Mouse (Mus musculus): Measurements from ENCODE around the gene Rasa3. TPM values are rescaled to one million over a fixed set of nuclear protein-coding genes. Genes with fewer than 3 reads are reported as not detected.
A peak's percentile ranks its signal among the peaks of the same experiment; 100 is the strongest.

Gene Rasa3
- polyA plus RNA-seq, 1 experiment from 2014 or later = 28.5 TPM

GRCm38 (mm10) chr8:13614136-13614535, 63.3 kb downstream of the Rasa3 start:
- no peak overlapping the region for H3K9ac ChIP-seq (replicated peaks; ENCODE audit: low read depth)
- no peaks in the 10 kb centered on the region for H3K9me3 ChIP-seq (ENCODE audit: low read length)
- no peak for TF ChIP-seq CTCF (IDR thresholded peaks at IDR 0.05)
- TF ChIP-seq EP300 (IDR thresholded peaks at IDR 0.05) = no peak
- no peak overlapping the region for H3K4me3 ChIP-seq (ENCODE audit: low read depth, low read length)
- H3K27ac ChIP-seq (ENCODE audit: low read length) = no peak overlapping the region
- no peaks in the 10 kb centered on the region for H3K27me3 ChIP-seq (replicated peaks; ENCODE audit: insufficient read depth, low read length)
- WGBS = 72% methylated on average over 9 of the region's 9 CpGs
- H3K36me3 ChIP-seq (ENCODE audit: insufficient read depth, low read length) = peaks cover 7% of the 10 kb centered on the region
- DNase-seq (ENCODE audit: low spot score) (no peak), ATAC-seq (no peak)
- no peaks in the 10 kb centered on the region for H3K4me1 ChIP-seq (ENCODE audit: insufficient read depth, low read depth, low read length)
- no peak overlapping the region for H3K4me2 ChIP-seq (replicated peaks; ENCODE audit: low read depth, low read length)

- Histone ChIP-seq H3K36me3 (ENCODE audit: insufficient read depth, low read length) (peaks cover 7% of the 10 kb centered on the region), H3K4me2 (replicated peaks; ENCODE audit: low read depth, low read length) (no peak overlapping the region), H3K27ac (ENCODE audit: low read length) (no peak overlapping the region), H3K4me3 (ENCODE audit: low read depth, low read length) (no peak overlapping the region), H3K9me3 (ENCODE audit: low read length) (no peaks in the 10 kb centered on the region), H3K9ac (replicated peaks; ENCODE audit: low read depth) (no peak overlapping the region), H3K27me3 (replicated peaks; ENCODE audit: insufficient read depth, low read length) (no peaks in the 10 kb centered on the region), H3K4me1 (ENCODE audit: insufficient read depth, low read depth, low read length) (no peaks in the 10 kb centered on the region)
- DNase-seq (ENCODE audit: low spot score) (no peak), ATAC-seq (no peak)
- WGBS = 81% methylated on average over 12 of the region's 12 CpGs
- no peak for TF ChIP-seq EP300 (IDR thresholded peaks at IDR 0.05)
- TF ChIP-seq CTCF (IDR thresholded peaks at IDR 0.05) = no peak
Observed at GRCm38 (mm10) chr8:13611702-13612101, 65.7 kb downstream of the Rasa3 start.

GRCm38 (mm10) chr8:13609971-13610370, 67.4 kb downstream of the Rasa3 start:
- Histone ChIP-seq H3K4me2 (replicated peaks; ENCODE audit: low read depth, low read length) (no peak overlapping the region), H3K9ac (replicated peaks; ENCODE audit: low read depth) (no peak overlapping the region), H3K27ac (ENCODE audit: low read length) (no peak overlapping the region), H3K36me3 (ENCODE audit: insufficient read depth, low read length) (peaks cover 7% of the 10 kb centered on the region), H3K4me1 (ENCODE audit: insufficient read depth, low read depth, low read length) (no peaks in the 10 kb centered on the region), H3K27me3 (replicated peaks; ENCODE audit: insufficient read depth, low read length) (no peaks in the 10 kb centered on the region), H3K9me3 (ENCODE audit: low read length) (no peaks in the 10 kb centered on the region), H3K4me3 (ENCODE audit: low read depth, low read length) (no peak overlapping the region)
- 68% methylated on average over 5 of the region's 5 CpGs for WGBS
- no peak for TF ChIP-seq EP300 (IDR thresholded peaks at IDR 0.05)
- no peak for TF ChIP-seq CTCF (IDR thresholded peaks at IDR 0.05)
- ATAC-seq = no peak
- no peak for DNase-seq (ENCODE audit: low spot score)

GRCm38 (mm10) chr8:13608946-13609345, 68.5 kb downstream of the Rasa3 start:
- Histone ChIP-seq H3K9me3 (ENCODE audit: low read length) (no peaks in the 10 kb centered on the region), H3K27ac (ENCODE audit: low read length) (no peak overlapping the region), H3K9ac (replicated peaks; ENCODE audit: low read depth) (no peak overlapping the region), H3K4me2 (replicated peaks; ENCODE audit: low read depth, low read length) (no peak overlapping the region), H3K27me3 (replicated peaks; ENCODE audit: insufficient read depth, low read length) (no peaks in the 10 kb centered on the region), H3K4me3 (ENCODE audit: low read depth, low read length) (no peak overlapping the region), H3K36me3 (ENCODE audit: insufficient read depth, low read length) (peaks cover 7% of the 10 kb centered on the region), H3K4me1 (ENCODE audit: insufficient read depth, low read depth, low read length) (no peaks in the 10 kb centered on the region)
- ATAC-seq = no peak
- DNase-seq (ENCODE audit: low spot score) = no peak
- WGBS = 79% methylated on average over 6 of the region's 6 CpGs
- TF ChIP-seq CTCF (IDR thresholded peaks at IDR 0.05) = no peak
- no peak for TF ChIP-seq EP300 (IDR thresholded peaks at IDR 0.05)

GRCm38 (mm10) chr8:13605920-13606480, 71.4 kb downstream of the Rasa3 start:
- TF ChIP-seq CTCF (IDR thresholded peaks at IDR 0.05) (no peak), EP300 (IDR thresholded peaks at IDR 0.05) (no peak)
- DNase-seq (ENCODE audit: low spot score) (no peak), ATAC-seq (no peak)
- WGBS = 57% methylated on average over 7 of the region's 7 CpGs
- H3K27ac ChIP-seq (ENCODE audit: low read length) = no peak overlapping the region
- H3K27me3 ChIP-seq (replicated peaks; ENCODE audit: insufficient read depth, low read length) = no peaks in the 10 kb centered on the region
- H3K4me2 ChIP-seq (replicated peaks; ENCODE audit: low read depth, low read length) = no peak overlapping the region
- H3K9me3 ChIP-seq (ENCODE audit: low read length) = no peaks in the 10 kb centered on the region
- H3K36me3 ChIP-seq (ENCODE audit: insufficient read depth, low read length) = no peaks in the 10 kb centered on the region
- no peak overlapping the region for H3K4me3 ChIP-seq (ENCODE audit: low read depth, low read length)
- no peaks in the 10 kb centered on the region for H3K4me1 ChIP-seq (ENCODE audit: insufficient read depth, low read depth, low read length)
- no peak overlapping the region for H3K9ac ChIP-seq (replicated peaks; ENCODE audit: low read depth)

- H3K36me3 ChIP-seq (ENCODE audit: insufficient read depth, low read length) = no peaks in the 10 kb centered on the region
- DNase-seq (ENCODE audit: low spot score) (peak; percentile 64), ATAC-seq (0 out of 2 replicates have a peak, but pooled peaks have one; percentile 33)
- no peak overlapping the region for H3K27ac ChIP-seq (ENCODE audit: low read length)
- H3K9me3 ChIP-seq (ENCODE audit: low read length) = no peaks in the 10 kb centered on the region
- WGBS = 67% methylated on average over 8 of the region's 8 CpGs
- no peak overlapping the region for H3K9ac ChIP-seq (replicated peaks; ENCODE audit: low read depth)
- TF ChIP-seq EP300 (IDR thresholded peaks at IDR 0.05) (no peak), CTCF (IDR thresholded peaks at IDR 0.05) (peak; percentile 78)
- H3K4me2 ChIP-seq (replicated peaks; ENCODE audit: low read depth, low read length) = no peak overlapping the region
- peaks cover 8% of the 10 kb centered on the region; the same call in 1 of the 2 replicates for H3K4me1 ChIP-seq (ENCODE audit: insufficient read depth, low read depth, low read length)
- no peak overlapping the region for H3K4me3 ChIP-seq (ENCODE audit: low read depth, low read length)
- H3K27me3 ChIP-seq (replicated peaks; ENCODE audit: insufficient read depth, low read length) = no peaks in the 10 kb centered on the region
Observed at GRCm38 (mm10) chr8:13602621-13603020, 74.8 kb downstream of the Rasa3 start.

Measured in lung, postnatal 0 days (tissue).